ENCODE assay signal across 8 mouse cellular contexts in genomic region chr5:118477131-118478119, GRCm38 (mm10).
DNase-seq lines count a peak whose midpoint lies in the region; ATAC-seq and TF ChIP-seq lines count a peak whose summit lies in the region.

No protein-coding gene starts in this region.

- no peak overlapping the region for H3K4me3 ChIP-seq in lung, postnatal 0 days (ENCODE audit: low read depth, low read length)
- peak overlapping the region; percentile 54 for H3K4me3 ChIP-seq in heart, embryonic 10.5 days
- peak overlapping the region; percentile 53 for H3K4me3 ChIP-seq in liver, embryonic 12.5 days

- no peaks in the 10 kb centered on the region for H3K4me1 ChIP-seq in lung, postnatal 0 days (ENCODE audit: insufficient read depth, low read depth, low read length)
- peaks cover 41% of the 10 kb centered on the region for H3K4me1 ChIP-seq in heart, embryonic 10.5 days
- peaks cover 86% of the 10 kb centered on the region for H3K4me1 ChIP-seq in liver, embryonic 12.5 days

- H3K27ac ChIP-seq in lung, postnatal 0 days (ENCODE audit: low read length), result no peak overlapping the region
- H3K27ac ChIP-seq in heart, embryonic 10.5 days, result peak overlapping the region; percentile 87
- H3K27ac ChIP-seq in liver, embryonic 12.5 days, result peak overlapping the region; percentile 98

- no peak overlapping the region for H3K9ac ChIP-seq in lung, postnatal 0 days (replicated peaks; ENCODE audit: low read depth)
- H3K9ac ChIP-seq in liver, embryonic 12.5 days, result peak overlapping the region; percentile 71

- DNase-seq in lung, postnatal 0 days (ENCODE audit: low spot score), result no peak
- no peak for DNase-seq in lung, postnatal 25 days (ENCODE audit: low spot score)
- no peak for DNase-seq in heart, embryonic 10.5 days (ENCODE audit: low spot score)
- DNase-seq in thymus, postnatal 10 days (ENCODE audit: low spot score in 2 of 2), result peak; percentile 56 to 57
- no peak for DNase-seq in left cerebral cortex, adult 18-20 months (ENCODE audit: low spot score in 2 of 2)
- no peak for DNase-seq in layer of hippocampus, adult 8-10 months (ENCODE audit: low spot score in 2 of 2)
- DNase-seq in Muller cell, postnatal 12 days (ENCODE audit: inconsistent ontology term), result no peak

- no peak for TF ChIP-seq EP300 in lung, postnatal 0 days (IDR thresholded peaks at IDR 0.05)

- no peaks in the 10 kb centered on the region for H3K9me3 ChIP-seq in lung, postnatal 0 days (ENCODE audit: low read length)
- no peaks in the 10 kb centered on the region for H3K9me3 ChIP-seq in heart, embryonic 10.5 days
- no peaks in the 10 kb centered on the region for H3K9me3 ChIP-seq in liver, embryonic 12.5 days (replicated peaks)

- 52% methylated on average over 19 of the region's 19 CpGs for WGBS in lung, postnatal 0 days
- WGBS in heart, embryonic 10.5 days, result 47% methylated on average over 19 of the region's 19 CpGs
- WGBS in liver, embryonic 12.5 days (ENCODE audit: insufficient replicate concordance), result 38% methylated on average over 19 of the region's 19 CpGs

- TF ChIP-seq CTCF in lung, postnatal 0 days (IDR thresholded peaks at IDR 0.05), result no peak

- H3K36me3 ChIP-seq in lung, postnatal 0 days (ENCODE audit: insufficient read depth, low read length), result no peaks in the 10 kb centered on the region
- H3K36me3 ChIP-seq in heart, embryonic 10.5 days, result no peaks in the 10 kb centered on the region
- H3K36me3 ChIP-seq in liver, embryonic 12.5 days, result no peaks in the 10 kb centered on the region

- H3K27me3 ChIP-seq in lung, postnatal 0 days (replicated peaks; ENCODE audit: insufficient read depth, low read length), result no peaks in the 10 kb centered on the region
- H3K27me3 ChIP-seq in heart, embryonic 10.5 days (ENCODE audit: insufficient read depth, poor library complexity, severe bottlenecking), result no peaks in the 10 kb centered on the region
- H3K27me3 ChIP-seq in liver, embryonic 12.5 days (replicated peaks), result 0 out of 2 replicates have a peak, but pooled peaks cover 18% of the 10 kb centered on the region

- ATAC-seq in lung, postnatal 0 days, result no peak; the same call in 1 of the 2 replicates
- no peak for ATAC-seq in liver, embryonic 12.5 days

- peak overlapping the region; percentile 37; the same call in 1 of the 2 replicates for H3K4me2 ChIP-seq in lung, postnatal 0 days (replicated peaks; ENCODE audit: low read depth, low read length)
- peak overlapping the region; percentile 81 for H3K4me2 ChIP-seq in liver, embryonic 12.5 days

Comparison
In these comparisons a context has a peak if more than half of its experiments do, and no peak if none do; other contexts are left out.
1. DNase-seq: peak in thymus, postnatal 10 days (2 of 2); none in lung, postnatal 0 days (single experiment), lung, postnatal 25 days (single experiment), heart, embryonic 10.5 days (single experiment), left cerebral cortex, adult 18-20 months (0 of 2), layer of hippocampus, adult 8-10 months (0 of 2) and Muller cell, postnatal 12 days (single experiment).